Mouse (Mus musculus) midbrain, embryonic 16.5 days (tissue): ENCODE measurements at regions not wholly inside any gene's neighbourhood (a gene's known extent, or its start where the extent isn't known, plus 50 kb on each side); places are given as distances from the start of the nearest gene placed in this dataset.
A peak's percentile ranks its signal among the peaks of the same experiment; 100 is the strongest.

Source experiments
- ATAC-seq: fragments of 200-750 bp; cut with Nextera tagmentation; 2 replicates; pipeline ENCODE4 v1.8.0; 2017; ENCODE audit warnings: moderate TSS enrichment
- H3K27ac ChIP-seq: fragments of 300-500 bp; sonication (generic); 2 replicates; pipeline ENCODE4 v1.5.1; 2014; ENCODE audit warnings: mild to moderate bottlenecking, low read length, mixed read lengths
- H3K27me3 ChIP-seq: fragments of 300-500 bp; sonication (generic); 2 replicates; pipeline ENCODE4 v1.6.1; 2014; ENCODE audit warnings: low read depth, low read length, mixed read lengths; ENCODE audit not compliant: control insufficient read depth, insufficient read depth
- H3K36me3 ChIP-seq: fragments of 300-500 bp; sonication (generic); 2 replicates; pipeline ENCODE4 v1.6.1; 2014; ENCODE audit warnings: mild to moderate bottlenecking, low read length, moderate library complexity, mixed read lengths; ENCODE audit not compliant: control insufficient read depth, insufficient read depth
- H3K4me1 ChIP-seq: fragments of 300-500 bp; sonication (generic); 2 replicates; pipeline ENCODE4 v1.6.1; 2014; ENCODE audit warnings: mild to moderate bottlenecking, low read length, mixed read lengths; ENCODE audit not compliant: control insufficient read depth, insufficient read depth
- H3K4me2 ChIP-seq: fragments of 300-500 bp; sonication (generic); 2 replicates; pipeline ENCODE4 v1.6.1; 2014; ENCODE audit warnings: mild to moderate bottlenecking, low read length, mixed read lengths
- H3K4me3 ChIP-seq: fragments of 300-500 bp; sonication (generic); 2 replicates; pipeline ENCODE4 v1.5.1; 2014; ENCODE audit warnings: low read depth, mild to moderate bottlenecking, low read length, moderate library complexity, mixed read lengths
- H3K9ac ChIP-seq: fragments of 300-500 bp; sonication (generic); 2 replicates; pipeline ENCODE4 v1.6.1; 2014; ENCODE audit warnings: low read depth, low read length, mixed read lengths
- H3K9me3 ChIP-seq: fragments of 300-500 bp; sonication (generic); replicated peaks from 2 replicates; pipeline ENCODE4 v1.6.1; 2014; ENCODE audit warnings: mild to moderate bottlenecking, low read length, mixed read lengths; ENCODE audit not compliant: control insufficient read depth, poor library complexity, severe bottlenecking
- WGBS: fragments of 180-500 bp; shearing (Covaris S2); extraction: QIAGEN DNeasy Blood & Tissue Kit; methylation state at CpG from one replicate; pipeline ENCODE4 v1.1.7; 2014; 5-methylcytosine and 5-hydroxymethylcytosine counted together

DNA sequence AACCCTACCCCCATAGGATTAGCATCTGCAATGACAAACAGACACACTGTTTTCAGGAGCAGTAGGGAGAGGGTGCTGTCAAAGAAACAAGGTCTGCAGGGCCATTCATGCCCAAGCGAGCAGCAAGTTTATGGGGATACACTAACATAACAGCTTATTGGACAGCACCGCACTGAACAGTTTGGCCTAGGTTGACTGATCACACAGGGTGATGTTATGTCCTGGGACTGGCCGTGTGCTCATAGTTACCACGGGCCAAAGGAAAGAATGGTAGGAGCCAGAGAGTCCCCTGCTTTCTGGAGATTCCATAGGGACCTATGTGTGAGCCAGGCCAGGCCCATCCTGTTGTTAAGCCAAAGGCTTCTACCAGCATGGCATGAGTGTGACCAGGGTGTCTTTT lies 102.8 kb downstream of the Ndufa10 start:
- Histone ChIP-seq H3K36me3 (no peaks in the 10 kb centered on the region), H3K4me2 (no peak overlapping the region), H3K4me1 (peaks cover 17% of the 10 kb centered on the region), H3K27ac (peak overlapping the region; percentile 88), H3K27me3 (no peaks in the 10 kb centered on the region), H3K9ac (no peak overlapping the region), H3K4me3 (no peak overlapping the region), H3K9me3 (no peaks in the 10 kb centered on the region)
- peak; percentile 9; the same call in 1 of the 2 replicates for ATAC-seq
- WGBS: 90% methylated on average over 4 of the region's 4 CpGs

DNA sequence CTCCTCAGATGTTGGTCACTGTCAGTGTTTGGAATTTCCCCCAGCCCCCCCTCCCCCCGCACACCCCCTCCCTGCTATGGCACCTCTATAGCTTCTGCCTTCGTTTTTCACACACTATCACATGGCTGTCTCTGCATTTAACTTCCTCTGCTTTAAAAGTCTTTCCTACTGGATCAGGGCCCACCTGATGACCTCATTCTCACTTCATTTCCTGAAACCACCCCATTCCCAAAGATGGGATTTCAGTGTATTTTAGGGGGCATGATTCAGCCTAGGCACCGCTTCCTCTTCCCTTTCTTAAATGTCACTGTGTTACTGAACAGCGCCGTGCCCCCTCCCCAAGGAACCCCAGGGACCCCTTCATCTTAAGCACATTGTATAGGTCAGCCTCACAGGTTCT lies 103.7 kb downstream of the Ndufa10 start:
- H3K36me3 ChIP-seq: no peaks in the 10 kb centered on the region
- no peaks in the 10 kb centered on the region for H3K27me3 ChIP-seq
- 89% methylated on average over 5 of the region's 5 CpGs for WGBS

DNA sequence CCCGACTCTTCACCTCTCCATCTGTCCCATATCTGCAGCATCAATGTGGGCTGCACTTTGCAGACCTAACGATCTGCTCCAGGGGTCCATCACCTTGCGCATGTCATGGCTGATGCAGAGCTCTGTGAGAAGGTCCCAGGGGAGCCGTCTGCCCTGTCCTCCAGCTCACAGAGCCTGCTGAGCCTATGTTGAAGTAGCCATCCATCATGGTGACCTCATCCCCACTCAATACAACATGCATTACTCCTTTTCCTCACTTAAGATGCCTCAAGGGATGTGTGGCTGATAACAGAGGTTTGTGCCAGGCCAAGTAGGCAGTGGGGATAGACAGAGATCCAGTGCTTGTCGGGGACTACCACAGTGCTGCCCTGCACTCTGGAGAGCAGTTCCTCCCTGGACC lies 107.4 kb downstream of the Ndufa10 start:
- no peak overlapping the region for H3K27ac ChIP-seq
- ATAC-seq: no peak
- no peaks in the 10 kb centered on the region for H3K9me3 ChIP-seq
- no peak overlapping the region for H3K9ac ChIP-seq
- peaks cover 7% of the 10 kb centered on the region for H3K4me1 ChIP-seq
- H3K4me2 ChIP-seq: no peak overlapping the region
- no peaks in the 10 kb centered on the region for H3K27me3 ChIP-seq
- H3K4me3 ChIP-seq: no peak overlapping the region
- 82% methylated on average over 5 of the region's 5 CpGs for WGBS
- no peaks in the 10 kb centered on the region for H3K36me3 ChIP-seq

More for the DNA sequence above, 103.7 kb downstream of the Ndufa10 start:
- no peak overlapping the region for H3K9ac ChIP-seq
- H3K9me3 ChIP-seq: no peaks in the 10 kb centered on the region
- H3K4me1 ChIP-seq: peaks cover 17% of the 10 kb centered on the region
- no peak overlapping the region for H3K4me2 ChIP-seq
- no peak overlapping the region for H3K27ac ChIP-seq
- no peak for ATAC-seq
- no peak overlapping the region for H3K4me3 ChIP-seq

DNA sequence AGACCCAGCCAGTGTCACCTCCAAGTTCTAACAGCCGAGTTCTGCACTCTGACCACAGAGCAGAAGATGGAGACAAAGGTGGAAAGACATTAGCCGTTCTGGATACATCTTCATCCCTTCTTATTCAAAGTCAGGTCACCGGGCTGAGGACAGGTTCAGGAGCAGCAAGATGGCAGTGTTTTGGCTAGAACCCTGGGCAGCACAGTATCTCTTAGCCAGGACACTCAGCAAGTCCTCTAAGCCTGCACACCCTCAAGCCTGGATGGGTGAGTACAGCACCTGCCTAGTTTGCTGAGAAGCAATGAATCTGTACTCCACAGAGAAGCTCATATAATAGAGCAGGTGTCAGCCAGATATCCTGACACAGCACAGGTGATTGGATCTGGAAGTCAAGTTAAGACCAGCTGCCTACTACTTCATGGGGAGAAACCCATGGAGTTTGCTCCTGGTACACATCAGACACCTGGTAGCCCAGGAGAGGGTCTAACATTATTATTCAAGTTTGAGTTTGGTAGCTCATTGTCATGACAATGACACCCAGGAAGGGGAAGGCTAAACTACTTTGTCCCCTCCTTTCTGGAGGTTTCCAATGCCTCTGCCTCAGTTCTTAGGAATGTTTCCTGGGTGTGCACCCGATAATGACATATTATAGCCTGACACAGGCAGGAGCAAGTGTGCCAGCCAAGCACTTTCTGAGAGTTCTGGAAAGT lies 108.1 kb downstream of the Ndufa10 start:
- Histone ChIP-seq H3K4me1 (peaks cover 5% of the 10 kb centered on the region), H3K27me3 (no peaks in the 10 kb centered on the region), H3K4me2 (no peak overlapping the region), H3K36me3 (no peaks in the 10 kb centered on the region), H3K9me3 (no peaks in the 10 kb centered on the region), H3K9ac (no peak overlapping the region), H3K4me3 (no peak overlapping the region), H3K27ac (no peak overlapping the region)
- WGBS: 77% methylated on average over 4 of the region's 4 CpGs
- ATAC-seq: no peak

DNA sequence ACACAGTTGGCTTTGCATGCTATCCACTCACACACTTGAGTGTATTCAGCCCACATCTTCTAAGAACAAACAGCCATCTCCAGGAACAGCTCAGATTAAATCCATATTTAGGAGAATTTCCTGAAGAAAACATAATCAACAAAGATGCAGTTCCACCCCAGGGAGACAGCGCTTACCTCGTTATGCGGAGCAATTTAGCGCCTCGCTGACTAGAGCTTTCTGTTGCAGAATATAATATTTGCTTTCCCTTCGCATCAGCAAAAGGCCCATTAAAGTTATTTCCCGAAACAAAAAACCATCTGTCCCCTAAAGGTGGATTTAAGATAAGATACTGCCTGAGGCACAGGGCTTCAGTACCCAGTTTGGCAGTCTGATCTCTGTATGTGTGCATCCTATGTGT lies 112.0 kb downstream of the Ndufa10 start:
- 0 out of 2 replicates have a peak, but pooled peaks have one; percentile 33 for ATAC-seq
- H3K36me3 ChIP-seq: no peaks in the 10 kb centered on the region
- no peaks in the 10 kb centered on the region for H3K27me3 ChIP-seq
- H3K9me3 ChIP-seq: no peaks in the 10 kb centered on the region
- WGBS: 48% methylated on average over 7 of the region's 7 CpGs
- H3K27ac ChIP-seq: peak overlapping the region; percentile 58
- no peak overlapping the region for H3K4me2 ChIP-seq
- peaks cover 9% of the 10 kb centered on the region for H3K4me1 ChIP-seq
- H3K4me3 ChIP-seq: no peak overlapping the region
- no peak overlapping the region for H3K9ac ChIP-seq

DNA sequence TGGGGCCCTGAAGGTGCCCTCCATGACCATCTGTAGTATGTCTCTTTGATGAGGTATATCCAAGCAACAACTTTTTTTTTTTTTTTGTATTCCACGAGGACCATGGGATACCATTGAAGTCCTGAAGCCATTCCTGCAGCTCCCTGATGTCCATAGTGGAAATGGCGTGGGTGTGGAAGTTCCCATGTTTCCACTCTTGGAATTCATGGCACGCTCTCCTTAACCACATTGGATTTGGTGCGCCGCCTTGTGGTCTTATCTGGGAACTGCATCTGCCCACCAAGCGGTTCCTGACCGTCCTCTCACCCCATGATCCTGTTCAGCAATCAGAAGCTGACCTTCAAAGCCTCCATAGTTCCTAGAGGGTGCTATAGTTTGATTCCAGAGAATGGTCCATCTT lies 113.4 kb downstream of the Ndufa10 start:
- H3K27me3 ChIP-seq: no peaks in the 10 kb centered on the region
- no peaks in the 10 kb centered on the region for H3K36me3 ChIP-seq
- no peak for ATAC-seq
- no peak overlapping the region for H3K27ac ChIP-seq
- WGBS: 17% methylated on average over 7 of the region's 7 CpGs
- H3K9me3 ChIP-seq: no peaks in the 10 kb centered on the region
- no peak overlapping the region for H3K9ac ChIP-seq
- peaks cover 9% of the 10 kb centered on the region for H3K4me1 ChIP-seq
- no peak overlapping the region for H3K4me2 ChIP-seq
- no peak overlapping the region for H3K4me3 ChIP-seq

DNA sequence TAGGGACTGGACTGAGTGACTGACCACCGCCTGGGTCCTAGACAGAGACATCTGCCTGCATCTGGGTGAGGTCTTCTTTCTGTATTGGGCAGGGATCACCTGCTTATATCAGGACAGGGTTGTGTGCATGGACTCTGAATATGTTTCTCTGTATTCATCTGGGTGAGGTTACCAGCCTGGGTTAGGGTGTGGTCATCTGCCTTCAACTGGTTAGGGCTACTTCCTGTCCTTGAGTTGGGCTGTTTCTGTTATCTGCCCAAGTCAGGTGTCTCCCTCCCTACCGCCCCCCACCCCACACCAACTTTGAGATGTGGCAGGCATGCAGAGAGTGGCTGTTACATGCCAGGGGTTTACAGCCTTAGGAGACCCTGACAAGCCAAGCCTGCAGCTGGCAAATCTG lies 114.2 kb downstream of the Ndufa10 start:
- no peaks in the 10 kb centered on the region for H3K9me3 ChIP-seq
- H3K36me3 ChIP-seq: no peaks in the 10 kb centered on the region
- no peak overlapping the region for H3K4me3 ChIP-seq
- no peak overlapping the region for H3K27ac ChIP-seq
- H3K4me1 ChIP-seq: peaks cover 9% of the 10 kb centered on the region
- no peak overlapping the region for H3K4me2 ChIP-seq
- WGBS: 98% methylated on average over 2 of the region's 2 CpGs
- ATAC-seq: no peak
- H3K9ac ChIP-seq: no peak overlapping the region
- no peaks in the 10 kb centered on the region for H3K27me3 ChIP-seq

DNA sequence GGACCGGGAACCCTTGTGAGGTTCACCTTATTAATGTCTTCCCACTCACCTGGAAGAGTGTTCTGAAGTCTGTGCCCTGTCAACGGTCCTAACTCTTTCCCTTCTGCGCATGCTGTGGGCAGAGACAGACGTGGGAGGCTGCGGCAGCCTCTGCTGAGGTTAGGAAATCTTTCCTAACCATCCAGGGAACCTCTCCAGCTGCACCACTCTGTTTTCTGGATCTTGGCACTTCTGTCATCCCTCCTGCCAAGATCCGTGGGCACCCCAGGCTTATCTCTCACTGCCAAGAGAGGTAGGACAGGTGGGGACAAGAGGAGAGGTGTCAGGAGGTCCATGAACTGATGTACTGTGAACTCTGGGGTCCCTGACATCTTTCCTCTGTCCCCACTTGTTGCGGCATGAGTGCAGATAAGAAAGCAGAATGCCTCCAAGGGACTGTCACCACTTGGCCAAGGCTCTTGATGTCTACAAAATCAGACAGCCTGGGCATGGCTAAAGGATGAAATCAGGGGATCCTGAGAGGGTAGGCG lies 114.8 kb downstream of the Ndufa10 start:
- Histone ChIP-seq H3K4me3 (no peak overlapping the region), H3K36me3 (no peaks in the 10 kb centered on the region), H3K9ac (no peak overlapping the region), H3K4me1 (peaks cover 9% of the 10 kb centered on the region), H3K27ac (no peak overlapping the region), H3K9me3 (no peaks in the 10 kb centered on the region), H3K4me2 (no peak overlapping the region), H3K27me3 (no peaks in the 10 kb centered on the region)
- whole genome bisulfite sequencing: 88% methylated on average over 8 of the region's 8 CpGs
- no peak for ATAC-seq

DNA sequence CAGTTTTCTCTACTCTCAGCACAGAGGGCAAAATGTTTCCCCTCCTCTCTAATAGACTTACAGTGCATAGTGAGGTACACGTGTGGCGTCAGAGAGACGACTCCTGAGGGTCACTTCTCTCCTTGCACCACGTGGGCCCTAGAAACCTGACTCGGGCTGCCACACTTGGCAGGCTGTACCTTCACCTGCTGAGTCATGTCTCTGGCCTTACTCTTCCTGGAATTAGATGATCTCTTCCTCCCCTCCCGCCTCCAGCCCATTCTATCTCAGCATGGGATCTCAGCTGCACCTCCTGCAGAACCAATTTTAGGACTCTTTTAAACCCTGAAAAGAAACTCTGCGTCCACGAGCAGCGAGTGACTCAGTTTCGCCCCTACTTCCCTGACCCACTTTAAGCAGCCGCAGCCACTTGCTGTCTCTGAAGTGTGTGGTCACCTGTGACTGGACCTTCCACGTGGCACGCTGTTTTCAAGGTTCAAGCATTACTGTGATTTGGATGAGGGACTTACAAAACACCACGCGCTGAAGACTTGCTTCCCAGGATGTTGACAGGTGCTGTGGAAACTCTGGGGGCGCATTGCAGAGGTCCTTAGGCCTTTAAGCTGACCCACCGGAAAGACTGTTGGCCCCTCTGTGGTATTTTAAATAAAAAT lies 125.2 kb downstream of the Ndufa10 start:
- 49% methylated on average over 17 of the region's 17 CpGs for WGBS
- Histone ChIP-seq H3K9ac (no peak overlapping the region), H3K27ac (no peak overlapping the region), H3K4me2 (no peak overlapping the region), H3K4me3 (no peak overlapping the region), H3K4me1 (no peaks in the 10 kb centered on the region), H3K9me3 (no peaks in the 10 kb centered on the region), H3K36me3 (no peaks in the 10 kb centered on the region), H3K27me3 (no peaks in the 10 kb centered on the region)
- no peak for ATAC-seq
